Mouse (Mus musculus) kidney, adult 2 months (tissue): ENCODE results near the gene Dnah17. TPM values are rescaled to one million over a fixed set of nuclear protein-coding genes. Genes with fewer than 3 reads are reported as not detected.

Experiments used
- DNase-seq: peaks from one replicate; pipeline ENCODE4 v3.0.0; 2021
- H3K27ac ChIP-seq: fragments of 200-500 bp; 2 replicates; pipeline ENCODE4 v1.5.1; 2012; ENCODE audit warnings: low read depth, low read length, control low read depth, inconsistent platforms; ENCODE audit not compliant: insufficient read depth
- H3K27me3 ChIP-seq: fragments of 200-500 bp; replicated peaks from 2 replicates; pipeline ENCODE4 v1.6.1; 2012; ENCODE audit warnings: mild to moderate bottlenecking, moderate library complexity, low read length, inconsistent platforms; ENCODE audit not compliant: control insufficient read depth, insufficient read depth
- H3K36me3 ChIP-seq: fragments of 200-500 bp; 2 replicates; pipeline ENCODE4 v1.6.1; 2012; ENCODE audit warnings: mild to moderate bottlenecking, moderate library complexity, low read length, inconsistent platforms; ENCODE audit not compliant: control insufficient read depth, insufficient read depth
- H3K4me1 ChIP-seq: fragments of 200-500 bp; 2 replicates; pipeline ENCODE4 v1.6.1; 2011; ENCODE audit warnings: low read length; ENCODE audit not compliant: control insufficient read depth, insufficient read depth
- H3K4me3 ChIP-seq: fragments of 200-500 bp; 2 replicates; pipeline ENCODE4 v1.5.1; 2011; ENCODE audit warnings: mild to moderate bottlenecking, low read depth, low read length, control low read depth; ENCODE audit not compliant: insufficient read depth
- CTCF ChIP-seq: fragments of 200-500 bp; conservative IDR thresholded peaks from 2 replicates; pipeline ENCODE4 v1.5.1; 2011; ENCODE audit warnings: low read depth, mild to moderate bottlenecking, control low read depth, low read length, moderate library complexity, mixed read lengths; ENCODE audit not compliant: insufficient read depth, insufficient read length
- POLR2A ChIP-seq: fragments of 200-500 bp; IDR thresholded peaks from one replicate; pipeline ENCODE4 v1.6.1; 2011; ENCODE audit warnings: low read depth, low read length, control low read depth
- WGBS: fragments of 180-500 bp; shearing (Covaris S2); methylation state at CpG from one replicate; pipeline ENCODE4 v1.1.7; 2018; 5-methylcytosine and 5-hydroxymethylcytosine counted together
- polyA plus RNA-seq: library from polyadenylated mRNA; depleted of rRNA; stranded (reverse); fragments of >200 nt; gene quantifications from 2 replicates; pipeline ENCODE4 v1.2.3, GENCODE M21; 2012

Gene Dnah17
- polyA plus RNA-seq, 1 experiment = 0.19 TPM

DNA sequence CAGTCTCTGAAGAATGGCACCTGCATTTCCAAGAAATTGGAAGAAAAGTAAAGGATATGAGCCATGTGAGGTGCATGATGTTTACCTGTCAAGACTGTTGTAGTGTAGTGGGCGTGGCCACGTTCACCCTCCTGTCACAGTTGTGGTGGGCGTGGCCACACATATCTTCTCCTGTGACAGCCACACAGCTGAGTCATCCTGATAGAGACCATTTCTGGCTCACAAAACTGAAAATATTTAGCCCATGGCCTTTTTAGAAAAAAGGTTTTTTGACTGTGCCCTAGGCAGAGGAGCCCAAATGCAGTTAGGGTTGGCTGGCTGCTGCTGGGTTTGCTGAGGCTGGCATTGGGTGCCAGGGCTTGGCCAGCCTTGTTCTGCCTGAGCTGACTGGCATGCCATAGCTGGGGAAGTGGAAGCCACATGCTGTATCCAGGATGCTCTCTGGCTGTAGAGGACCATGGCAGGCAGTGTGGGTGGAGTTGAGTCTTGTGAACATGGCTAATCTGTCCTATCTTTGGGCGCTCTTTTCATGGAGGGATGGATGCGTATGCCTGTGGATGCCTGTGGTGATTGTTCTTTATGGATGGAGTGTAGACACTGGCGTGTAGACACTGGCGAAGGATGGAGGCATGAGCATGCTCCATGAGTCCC is 129.7 kb downstream of the Dnah17 start:
- WGBS = 92% methylated on average over 7 of the region's 7 CpGs

DNA sequence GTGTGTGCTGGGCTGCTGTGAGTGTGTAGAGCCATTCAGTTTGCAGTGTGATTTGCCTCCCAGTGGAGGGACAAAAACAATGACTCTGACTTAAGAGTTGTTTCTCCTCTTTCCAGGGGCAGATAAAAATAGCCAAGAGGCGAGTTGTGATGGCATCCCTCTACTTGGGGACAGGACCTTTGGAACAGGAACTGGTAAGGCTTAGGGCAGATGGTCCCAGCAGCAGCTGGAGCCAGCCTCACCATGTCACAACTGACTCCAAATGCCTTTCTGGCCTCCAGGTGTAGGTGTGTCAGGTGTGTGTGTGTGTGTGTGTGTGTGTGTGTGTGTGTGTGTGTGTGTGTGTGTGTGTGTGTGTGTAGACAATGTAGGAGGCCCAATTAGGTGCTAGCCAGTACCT is 130.4 kb downstream of the Dnah17 start:
- DNase-seq = no peak
- no peak for TF ChIP-seq POLR2A
- no peak for TF ChIP-seq CTCF
- WGBS = 58% methylated on average over 1 of the region's 1 CpGs
- no peak overlapping the region for H3K27ac ChIP-seq
- H3K27me3 ChIP-seq = no peaks in the 10 kb centered on the region
- H3K4me3 ChIP-seq = no peak overlapping the region
- peaks cover 8% of the 10 kb centered on the region; the same call in 1 of the 2 replicates for H3K4me1 ChIP-seq
- no peaks in the 10 kb centered on the region; the same call in 1 of the 2 replicates for H3K36me3 ChIP-seq

More for the DNA sequence above, 129.7 kb downstream of the Dnah17 start:
- no peak for DNase-seq
- Histone ChIP-seq H3K4me3 (no peak overlapping the region), H3K27ac (no peak overlapping the region), H3K36me3 (no peaks in the 10 kb centered on the region; the same call in 1 of the 2 replicates), H3K27me3 (no peaks in the 10 kb centered on the region), H3K4me1 (peaks cover 3% of the 10 kb centered on the region; the same call in 1 of the 2 replicates)
- no peak for TF ChIP-seq CTCF
- TF ChIP-seq POLR2A = no peak

DNA sequence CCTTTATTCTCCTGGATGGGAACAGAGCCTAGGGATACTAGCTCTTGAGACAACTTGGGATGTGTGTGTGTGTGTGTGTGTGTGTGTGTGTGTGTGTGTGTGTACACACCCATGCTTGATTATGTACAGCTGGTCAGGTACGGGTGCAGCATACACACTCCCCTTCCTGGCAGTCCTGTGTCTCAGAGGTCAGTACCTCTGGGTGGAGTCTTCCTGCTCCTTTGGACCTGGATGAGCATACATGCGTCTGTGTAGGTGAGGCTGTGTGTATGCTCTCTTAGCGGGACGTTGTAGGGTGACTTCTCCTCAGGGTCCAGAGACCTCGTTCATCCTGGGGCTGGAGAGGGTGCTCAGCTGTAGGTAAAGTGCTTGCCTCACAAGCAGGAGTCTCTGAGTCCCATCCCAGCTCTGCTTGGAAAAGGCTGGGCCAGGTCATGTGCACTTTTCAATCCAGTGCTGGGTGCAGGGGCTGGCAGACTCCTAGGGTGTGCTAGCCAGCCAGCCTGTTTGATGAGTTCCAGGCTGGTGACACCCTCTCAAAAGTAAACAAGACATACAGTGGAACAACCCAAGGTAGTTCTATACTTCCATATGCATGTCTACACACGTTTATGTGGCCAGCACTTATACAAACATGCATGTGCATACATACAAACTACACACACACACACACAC is 131.0 kb downstream of the Dnah17 start:
- Histone ChIP-seq H3K27me3 (no peaks in the 10 kb centered on the region), H3K27ac (no peak overlapping the region), H3K4me3 (no peak overlapping the region), H3K4me1 (peaks cover 14% of the 10 kb centered on the region), H3K36me3 (no peaks in the 10 kb centered on the region; the same call in 1 of the 2 replicates)
- no peak for TF ChIP-seq POLR2A
- TF ChIP-seq CTCF = no peak
- DNase-seq = no peak
- 76% methylated on average over 6 of the region's 6 CpGs for WGBS

DNA sequence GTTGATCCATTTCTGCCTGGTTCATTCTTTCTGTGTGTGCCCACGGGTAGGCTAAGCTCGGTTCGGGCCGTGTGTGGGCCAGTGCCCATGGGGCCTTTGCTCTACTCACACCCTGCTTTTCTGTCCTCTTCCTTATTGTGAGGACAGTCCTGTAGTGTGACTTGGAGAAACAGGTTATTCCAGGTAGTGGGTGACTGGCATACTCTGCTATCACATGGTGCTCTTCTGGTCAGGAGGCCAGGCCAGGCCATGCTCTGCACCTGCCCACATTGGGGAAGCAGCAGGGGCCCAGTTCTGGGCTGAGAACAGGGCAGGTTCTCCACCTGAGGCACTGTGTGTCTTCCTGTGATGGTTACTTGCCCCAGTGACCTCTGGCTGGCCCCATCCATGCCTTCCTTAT is 132.1 kb downstream of the Dnah17 start:
- no peak overlapping the region for H3K4me3 ChIP-seq

DNA sequence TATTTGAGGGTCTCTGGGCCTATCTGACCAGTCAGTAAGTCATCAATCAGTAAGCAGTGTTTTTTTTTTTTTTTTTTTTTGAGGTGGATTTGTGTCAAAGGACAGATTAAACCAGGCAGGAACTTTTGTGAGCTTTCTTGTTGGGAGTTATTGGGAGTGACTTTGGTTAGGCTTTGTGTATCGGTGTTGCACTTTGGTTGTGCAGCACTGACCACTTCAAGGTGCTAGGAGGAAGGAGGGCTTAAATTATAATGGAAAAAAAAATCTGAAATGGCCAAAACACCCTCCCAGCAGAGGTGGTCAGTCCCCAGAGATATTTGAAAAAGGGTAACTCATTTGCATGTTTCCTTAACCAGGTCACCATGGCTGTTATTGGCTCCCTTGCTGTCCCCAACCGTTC is 133.3 kb downstream of the Dnah17 start:
- TF ChIP-seq CTCF = no peak
- no peak overlapping the region for H3K27ac ChIP-seq
- peaks cover 33% of the 10 kb centered on the region for H3K4me1 ChIP-seq
- no peaks in the 10 kb centered on the region for H3K27me3 ChIP-seq
- no peaks in the 10 kb centered on the region; the same call in 1 of the 2 replicates for H3K36me3 ChIP-seq
- WGBS = 85% methylated on average over 2 of the region's 2 CpGs
- DNase-seq = no peak
- H3K4me3 ChIP-seq = no peak overlapping the region

More for the DNA sequence above, 132.1 kb downstream of the Dnah17 start:
- DNase-seq = no peak
- no peak overlapping the region for H3K27ac ChIP-seq
- H3K36me3 ChIP-seq = no peaks in the 10 kb centered on the region; the same call in 1 of the 2 replicates
- WGBS = 86% methylated on average over 4 of the region's 4 CpGs
- no peak for TF ChIP-seq POLR2A
- TF ChIP-seq CTCF = no peak
- H3K4me1 ChIP-seq = peaks cover 22% of the 10 kb centered on the region
- no peaks in the 10 kb centered on the region for H3K27me3 ChIP-seq

DNA sequence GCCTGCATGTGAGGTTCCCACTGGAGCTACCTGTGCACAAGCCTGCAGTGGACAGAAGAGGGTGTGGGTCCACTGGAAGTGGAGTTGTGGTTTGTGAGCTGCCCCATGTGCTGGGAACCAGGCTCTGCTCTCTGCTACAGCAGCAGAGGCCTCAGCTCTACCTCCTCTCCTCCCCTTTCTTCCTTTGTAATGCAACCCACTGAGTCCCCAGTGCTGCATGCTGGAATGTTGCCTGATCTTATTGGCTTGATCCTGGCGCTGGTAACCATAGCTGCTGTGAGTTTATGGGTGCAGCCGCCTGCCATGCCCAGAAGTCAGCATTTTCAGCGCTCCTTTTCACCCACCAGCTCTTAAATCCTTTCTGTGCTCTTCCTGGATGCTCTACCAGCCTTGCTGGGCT is 134.4 kb downstream of the Dnah17 start:
- no peak overlapping the region for H3K4me3 ChIP-seq
- no peak overlapping the region for H3K27ac ChIP-seq
- DNase-seq = no peak
- 63% methylated on average over 3 of the region's 3 CpGs for WGBS
- H3K27me3 ChIP-seq = no peaks in the 10 kb centered on the region
- no peaks in the 10 kb centered on the region for H3K36me3 ChIP-seq
- H3K4me1 ChIP-seq = peaks cover 38% of the 10 kb centered on the region
- TF ChIP-seq POLR2A = no peak
- TF ChIP-seq CTCF = no peak

DNA sequence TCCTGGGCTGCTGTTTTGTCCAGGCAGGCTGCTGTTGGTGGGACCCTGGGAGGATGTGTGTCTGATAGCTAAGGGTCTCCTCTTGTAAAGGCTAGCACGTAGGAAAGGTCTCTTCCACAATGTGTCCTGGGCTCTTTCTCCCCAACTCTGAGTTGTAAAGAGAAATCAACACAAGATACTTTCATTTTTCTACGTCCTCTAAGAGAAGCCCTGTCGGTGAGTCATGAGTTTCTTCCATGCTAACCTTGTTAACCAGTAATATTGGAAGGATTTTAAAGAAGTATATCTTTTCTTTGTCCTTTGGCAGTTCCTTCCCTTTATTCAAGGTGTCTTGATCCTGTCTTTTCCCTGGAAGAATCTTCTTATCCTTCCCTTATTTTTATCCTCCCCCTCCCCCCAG is 134.8 kb downstream of the Dnah17 start:
- no peak for DNase-seq
- H3K36me3 ChIP-seq = no peaks in the 10 kb centered on the region
- WGBS = 62% methylated on average over 3 of the region's 3 CpGs
- H3K4me3 ChIP-seq = no peak overlapping the region
- peaks cover 38% of the 10 kb centered on the region for H3K4me1 ChIP-seq
- TF ChIP-seq POLR2A (no peak), CTCF (no peak)
- H3K27me3 ChIP-seq = no peaks in the 10 kb centered on the region
- H3K27ac ChIP-seq = no peak overlapping the region
